Mouse (Mus musculus) urinary bladder, postnatal 4 days (tissue): ENCODE data around the gene Ddx5.
"Not testable (repeated sequence)": the region's sequence is repeated elsewhere in the genome, so short reads cannot be mapped to it uniquely, and the experiment has no call there.

ENCODE experiments used
- DNase-seq, 2 experiments: peaks; one replicate each; pipeline ENCODE4 v3.0.0; 2021 to 2022; ENCODE audit warnings: low spot score in 2 of 2

The Ddx5 gene

GRCm38 (mm10) chr11:106789649-106790048 is 664 bp upstream of the Ddx5 start:
- DNase-seq, result no peak

DNA sequence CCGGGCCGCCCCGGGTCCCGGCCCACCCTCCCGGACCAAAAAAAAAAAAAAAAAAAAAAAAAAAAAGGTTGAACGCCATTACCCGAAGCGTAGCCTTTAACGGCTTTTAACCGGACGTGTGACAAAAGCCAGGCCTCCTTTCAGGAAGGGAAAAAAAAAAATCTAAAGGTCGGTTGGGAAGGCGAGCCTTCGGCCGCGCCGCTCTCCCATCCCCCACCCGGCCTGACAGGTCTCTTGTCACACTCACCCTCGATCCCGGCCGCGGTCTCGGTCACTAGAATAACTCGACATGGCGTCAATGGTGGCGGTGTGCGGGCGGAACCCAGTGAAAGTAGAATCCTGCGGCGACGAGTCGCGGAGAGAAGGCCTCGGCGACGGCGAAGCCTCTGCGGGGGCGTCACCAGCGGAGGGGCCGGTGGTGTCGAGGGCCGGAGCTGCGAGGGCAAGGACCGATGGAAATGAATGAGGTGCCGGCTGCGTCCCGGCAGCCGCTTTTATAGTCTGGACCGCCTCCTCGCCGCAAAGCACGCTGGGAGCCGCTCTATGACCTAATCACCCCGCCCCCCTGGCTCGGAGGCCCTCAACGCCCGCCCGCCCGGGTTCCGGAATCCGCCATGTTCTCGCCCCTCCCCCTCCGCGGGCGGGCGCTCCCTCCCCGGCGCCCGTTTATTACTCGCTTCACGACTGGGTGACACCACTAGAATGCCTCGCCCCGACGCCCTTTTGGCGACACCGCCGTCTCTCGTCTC is 785 bp downstream of the Ddx5 start:
- peak; percentile 99 to 100 for DNase-seq

DNA sequence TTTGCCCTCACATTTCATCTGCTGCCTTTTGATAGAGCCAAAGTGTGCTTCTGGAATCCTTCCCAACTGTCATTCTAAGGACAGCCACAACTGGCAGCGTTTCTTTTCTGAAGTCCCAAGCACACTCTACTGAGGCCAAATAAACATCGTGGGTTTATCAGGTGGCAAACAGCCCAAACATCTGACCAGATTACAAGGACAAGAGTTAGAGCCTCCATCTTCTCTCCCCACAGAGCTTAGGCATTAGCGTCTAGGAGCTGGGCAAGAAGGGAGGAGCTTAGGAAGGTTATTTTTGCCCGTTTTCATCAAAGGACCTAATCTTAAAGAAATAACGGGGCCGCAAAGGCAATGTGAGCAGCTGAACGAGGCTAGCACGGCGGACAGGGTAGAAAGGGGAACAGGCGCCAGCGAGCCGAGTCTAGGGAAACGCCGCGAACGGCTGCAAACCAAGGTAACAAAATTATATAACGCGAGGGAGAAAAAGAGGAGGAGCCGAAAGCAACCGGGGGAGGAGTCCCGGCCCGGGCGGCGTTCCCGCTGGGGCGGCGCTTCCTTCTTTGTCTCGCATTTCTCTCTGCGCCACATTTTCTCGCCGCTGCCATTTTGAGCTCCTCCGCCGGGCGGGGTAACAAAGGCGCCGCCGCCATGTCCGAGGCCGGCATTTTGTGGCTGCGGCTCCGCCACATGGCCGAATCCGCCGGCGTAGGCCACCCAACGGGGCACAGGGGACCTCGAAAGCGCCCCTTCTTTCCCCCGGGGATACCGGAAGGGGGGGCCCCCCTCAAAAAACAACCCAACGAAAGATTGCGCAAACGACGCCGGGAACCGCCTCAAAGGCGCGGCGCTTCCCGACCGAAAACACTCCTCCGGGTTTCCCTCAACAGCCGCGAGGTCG is 1.6 kb downstream of the Ddx5 start:
- DNase-seq, result peak; percentile 89 to 93

- DNase-seq, result no peak
Observed at GRCm38 (mm10) chr11:106785043-106785442, 3.9 kb downstream of the Ddx5 start.

GRCm38 (mm10) chr11:106784476-106784875 is 4.5 kb downstream of the Ddx5 start:
- DNase-seq, result no peak

DNA sequence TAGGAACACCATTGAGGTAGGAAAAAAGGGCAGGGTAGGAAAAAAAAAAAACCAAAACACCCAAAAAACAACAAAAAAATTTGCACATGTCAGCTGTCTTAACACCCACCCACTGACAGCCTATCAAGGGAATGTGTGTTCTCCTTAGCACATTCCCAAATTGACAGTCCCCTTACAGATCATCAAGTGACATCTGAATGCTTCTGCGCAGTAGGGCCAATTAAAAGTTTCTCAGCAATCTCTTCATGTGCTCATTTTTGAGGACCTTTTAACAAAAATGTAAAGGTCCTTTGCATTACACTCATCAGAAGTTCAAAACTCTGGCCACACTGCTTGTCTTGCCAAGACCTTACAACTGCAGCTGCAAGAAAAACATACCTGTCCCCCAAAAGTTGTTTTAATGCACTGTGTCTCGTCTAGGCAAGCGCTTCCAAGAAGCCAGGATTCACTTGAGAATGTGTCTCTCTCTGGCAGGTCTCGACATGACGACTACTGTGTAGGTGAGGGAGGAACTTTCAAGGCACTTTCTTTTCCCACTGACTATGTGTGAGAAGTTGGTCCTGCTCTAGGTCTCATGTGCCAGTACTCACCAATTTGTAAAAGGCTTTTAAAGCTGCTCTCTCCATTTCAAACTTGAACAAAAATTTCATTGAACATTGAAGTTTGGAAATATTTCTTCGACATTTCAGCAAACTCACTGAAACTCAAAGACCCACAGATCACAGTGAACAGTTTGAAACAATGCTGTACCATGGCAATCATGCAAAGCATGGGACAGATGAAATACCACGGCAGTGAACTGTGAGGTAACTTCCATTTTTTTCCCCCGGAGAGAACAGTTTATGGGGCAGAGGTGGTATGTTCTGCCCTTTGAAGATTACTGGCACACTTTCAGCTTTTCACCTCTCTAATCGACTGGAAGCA is 5.9 kb downstream of the Ddx5 start:
- no peak for DNase-seq

- not testable (repeated sequence) for DNase-seq
Observed at GRCm38 (mm10) chr11:106782271-106782670, 6.7 kb downstream of the Ddx5 start.

- DNase-seq, result no peak
Observed at GRCm38 (mm10) chr11:106780590-106781220, 8.3 kb downstream of the Ddx5 start.

DNA sequence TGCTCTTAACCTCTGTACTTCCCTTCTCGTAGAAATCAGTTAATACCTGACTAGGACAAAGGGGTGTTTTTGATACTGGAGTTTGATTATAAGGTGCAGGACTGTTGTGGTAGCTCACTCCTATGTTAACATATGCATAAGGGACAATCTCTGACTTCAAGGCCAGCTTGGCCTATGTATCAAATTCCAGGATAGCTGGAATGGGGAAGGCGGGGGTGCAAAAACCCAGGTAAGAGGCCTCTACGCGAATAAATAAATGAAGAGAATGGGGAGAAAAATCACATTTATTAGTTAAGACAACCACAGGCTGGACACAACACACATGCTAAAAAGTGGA is 8.9 kb downstream of the Ddx5 start:
- DNase-seq, result no peak

DNA sequence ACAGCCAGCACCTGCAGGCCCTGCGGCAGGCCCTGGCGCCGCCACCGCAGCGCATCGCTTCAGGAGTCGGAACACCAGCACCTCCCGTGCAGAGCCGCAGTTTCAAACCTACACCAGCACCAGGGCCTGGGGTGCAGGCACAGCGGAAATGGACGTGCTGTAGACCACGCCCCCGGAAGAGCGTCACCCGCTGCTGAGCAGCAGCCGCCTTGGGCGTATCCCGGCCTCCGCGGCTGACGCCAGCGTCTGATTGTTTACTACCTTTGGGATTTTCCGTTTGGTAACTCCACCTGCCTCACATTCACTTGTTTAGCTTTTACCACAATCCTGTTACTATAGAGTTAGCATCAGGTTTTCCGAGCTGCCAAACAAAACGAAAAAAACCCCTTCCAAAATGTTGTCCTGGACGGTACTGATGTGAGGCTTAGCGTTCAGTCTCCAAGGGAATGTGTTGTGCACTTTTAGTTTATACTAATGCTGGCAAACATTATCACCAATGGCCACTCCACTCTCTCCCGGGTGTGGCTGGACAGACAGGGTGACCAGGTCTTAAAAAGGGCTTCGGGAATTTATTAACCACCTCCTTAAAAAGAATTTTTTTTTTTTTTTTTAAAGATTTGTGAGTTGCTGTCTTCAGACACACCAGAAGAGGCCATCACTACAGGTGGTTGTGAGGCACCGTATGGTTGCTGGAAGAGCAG is 9.4 kb downstream of the Ddx5 start, which contains the start of gene Polg2:
Gene Polg2, minus strand, starts transcription at position 150 of the 701 bp plus-strand sequence.
- peak; percentile 86 to 88 for DNase-seq

- no peak for DNase-seq
Observed at GRCm38 (mm10) chr11:106778589-106779387, 10.2 kb downstream of the Ddx5 start.

DNA sequence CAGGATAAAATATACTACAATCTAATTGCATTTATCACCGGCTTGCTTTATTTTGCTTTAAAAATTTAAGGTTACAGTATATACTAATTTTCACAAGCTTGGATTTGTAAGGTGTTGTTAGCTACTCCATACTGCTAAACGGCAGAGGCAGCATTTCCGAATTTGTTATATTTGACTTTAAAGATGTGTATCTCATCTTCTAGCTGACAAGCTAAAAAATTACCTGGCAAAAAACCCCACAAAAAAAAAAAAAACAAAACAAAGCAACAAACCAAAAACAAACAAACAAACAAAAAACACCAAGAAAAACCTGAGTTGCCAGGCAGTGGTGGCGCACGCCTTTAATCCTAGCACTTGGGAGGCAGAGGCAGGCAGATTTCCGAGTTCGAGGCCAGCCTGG is 10.9 kb downstream of the Ddx5 start:
- no peak for DNase-seq

DNA sequence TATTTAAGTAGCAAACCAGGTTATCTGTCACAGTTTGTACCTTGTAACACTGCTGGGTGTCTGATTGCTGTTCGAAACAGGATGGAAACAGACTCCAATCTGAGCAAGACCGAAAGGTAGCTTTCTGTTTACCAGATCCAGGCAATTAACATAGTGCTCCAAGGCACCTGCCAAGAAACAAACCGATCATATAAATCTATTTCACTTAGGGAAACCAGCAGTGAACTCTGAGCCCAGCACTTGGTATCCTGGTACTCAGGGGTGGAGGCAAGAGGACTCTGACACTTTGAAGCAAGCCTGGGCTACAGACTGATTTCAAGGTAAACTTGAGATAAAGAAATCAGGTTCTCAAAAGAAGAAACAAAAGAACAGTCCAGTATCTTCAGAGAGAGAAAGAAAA is 11.6 kb downstream of the Ddx5 start:
- DNase-seq, result no peak

GRCm38 (mm10) chr11:106776960-106777359 is 12.0 kb downstream of the Ddx5 start:
- DNase-seq, result no peak

DNA sequence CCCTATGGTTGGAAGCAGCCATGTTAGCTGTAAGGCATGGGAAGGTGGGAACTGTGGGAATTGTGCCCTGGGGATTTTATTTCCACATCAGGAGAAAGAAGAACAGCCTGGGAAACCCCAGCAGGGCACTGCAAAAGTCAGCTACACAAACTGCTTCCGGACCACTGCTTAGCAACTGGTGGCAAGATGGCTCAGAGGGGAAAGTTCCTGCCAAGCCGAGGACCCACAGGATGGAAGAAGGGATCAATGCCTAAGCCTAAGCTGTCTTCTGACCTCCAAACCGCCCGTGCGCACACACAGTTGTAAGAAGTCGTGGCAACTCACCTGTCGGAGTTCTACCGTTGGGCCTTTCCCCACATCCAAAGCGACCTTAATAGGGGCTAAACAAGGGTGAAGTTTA is 15.9 kb downstream of the Ddx5 start:
- DNase-seq, result peak in 1 of 2 experiments; percentile 41

DNA sequence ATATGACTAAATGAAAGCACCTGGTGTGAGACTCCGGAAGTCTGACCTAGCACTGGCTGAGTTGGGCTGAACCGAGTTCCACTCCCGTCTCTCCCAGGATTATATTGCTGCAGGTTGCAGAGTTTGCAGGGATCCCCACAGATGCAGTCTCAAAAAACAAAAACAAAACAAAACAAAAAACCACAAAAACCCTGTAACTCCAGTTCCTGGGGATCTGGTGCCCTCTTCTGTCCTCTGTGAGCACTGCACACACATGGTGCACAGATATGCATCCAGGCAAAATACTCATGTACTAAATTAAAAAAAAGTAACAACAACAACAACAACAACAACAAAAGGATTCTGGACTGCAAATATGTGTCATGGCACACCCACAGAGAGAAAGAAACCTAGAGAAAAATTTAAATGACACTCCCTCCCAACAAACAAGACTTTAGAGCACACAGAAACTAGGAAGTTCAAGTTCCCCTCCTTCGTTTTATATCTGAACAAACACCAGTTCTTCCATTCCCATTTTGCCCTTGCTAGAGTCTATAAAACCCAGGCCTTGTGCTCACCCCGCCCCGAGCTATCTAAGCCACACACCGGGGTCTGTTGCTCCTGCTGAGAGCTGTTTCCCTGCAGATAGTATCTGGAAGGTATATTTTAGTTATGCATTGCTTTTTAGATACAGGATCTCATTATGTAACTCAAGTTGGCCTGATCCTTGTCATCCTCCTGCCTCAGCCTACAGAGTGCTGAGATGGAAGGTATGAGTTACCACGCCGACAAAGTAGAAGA is 18.6 kb downstream of the Ddx5 start:
- no peak for DNase-seq

- no peak for DNase-seq
Observed at GRCm38 (mm10) chr11:106767516-106767915, 21.5 kb downstream of the Ddx5 start.

DNA sequence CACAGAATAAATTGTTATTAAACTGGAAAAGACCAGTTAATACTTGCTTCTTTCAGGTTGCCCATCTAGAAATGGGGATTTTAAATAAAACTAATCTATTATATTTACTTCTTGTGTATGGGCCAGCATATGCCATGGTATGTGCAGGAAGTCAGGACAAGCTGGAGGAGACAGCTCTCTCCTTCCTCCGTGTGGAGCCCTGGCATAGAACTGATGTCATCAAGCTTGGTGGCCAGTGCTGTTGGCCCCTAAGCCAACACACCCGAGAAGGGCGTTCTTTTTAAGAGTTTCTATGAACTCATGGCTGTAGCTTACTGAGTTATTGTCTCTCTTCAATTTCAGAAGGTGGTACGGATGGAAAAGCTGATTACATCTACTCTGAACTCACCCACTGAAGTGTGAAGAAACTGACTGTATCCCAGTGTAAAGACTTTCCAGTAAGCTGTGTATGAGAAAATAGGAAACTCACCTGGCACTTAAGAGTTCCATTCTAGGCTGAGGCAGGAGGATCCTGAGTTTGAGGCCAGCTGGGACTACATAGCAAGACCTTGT is 22.3 kb downstream of the Ddx5 start:
- no peak for DNase-seq

GRCm38 (mm10) chr11:106762800-106763185 is 26.2 kb downstream of the Ddx5 start:
- DNase-seq, result no peak
